Mouse (Mus musculus): Measurements from ENCODE around the gene Slc28a2.
"Not testable (repeated sequence)": the region's sequence is repeated elsewhere in the genome, so short reads cannot be mapped to it uniquely, and the experiment has no call there.

DNA sequence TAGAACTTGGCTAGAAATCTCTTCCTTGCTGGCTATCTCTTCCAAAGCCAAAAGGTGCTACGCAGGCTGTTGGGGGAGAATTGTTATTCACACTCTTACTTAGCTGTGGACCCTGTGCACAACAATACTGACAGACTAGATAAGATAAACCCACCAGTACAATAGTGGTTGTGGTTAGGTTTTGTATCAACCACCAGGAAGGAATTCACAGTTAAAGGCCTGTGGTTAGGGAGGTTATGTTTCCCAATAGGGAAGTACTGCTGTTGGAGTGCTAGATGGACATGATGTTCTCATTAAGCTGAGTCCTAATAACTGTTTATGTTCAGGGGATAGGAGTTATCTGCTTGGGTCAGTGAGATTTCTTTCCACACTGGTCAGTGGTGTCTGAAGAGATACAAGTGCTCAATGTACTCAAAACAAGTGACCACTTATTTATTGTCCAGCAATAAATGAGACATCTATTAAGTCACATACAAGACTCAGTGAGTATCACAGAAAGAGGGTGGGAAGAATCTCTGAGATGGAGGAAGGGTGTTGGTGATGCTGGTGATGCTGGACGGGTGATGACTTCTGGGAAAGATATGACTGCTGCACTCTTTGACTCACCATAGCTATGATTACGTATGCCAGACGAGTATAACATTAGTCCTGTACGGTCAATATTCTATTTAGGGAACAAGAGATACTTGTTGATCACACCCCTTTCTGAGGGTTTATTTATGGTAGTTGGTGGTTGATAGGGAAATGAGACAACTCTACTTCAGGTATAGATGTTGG lies 12.6 kb downstream of the Slc28a2 start:
- not testable (repeated sequence) for TF ChIP-seq CTCF, EP300 (IDR thresholded peaks at IDR 0.05)

All from lung, postnatal 0 days (tissue).